Mouse (Mus musculus) B cell, adult 2 months (primary cell): ENCODE measurements around the gene Dusp27.
"Not testable (repeated sequence)": the region's sequence is repeated elsewhere in the genome, so short reads cannot be mapped to it uniquely, and the experiment has no call there.

Source experiments
- DNase-seq, 2 experiments: peaks; one replicate each; pipeline ENCODE4 v3.0.0; 2022

The Dusp27 gene

GRCm38 (mm10) chr1:166141868-166142267 is 14.1 kb upstream of the Dusp27 start:
- DNase-seq = not testable (repeated sequence)

- DNase-seq = no peak
These were observed 12.0 kb upstream of the Dusp27 start for GRCm38 (mm10) chr1:166139620-166140184.

GRCm38 (mm10) chr1:166139113-166139512 is 11.4 kb upstream of the Dusp27 start:
- no peak for DNase-seq

GRCm38 (mm10) chr1:166138136-166138535 is 10.4 kb upstream of the Dusp27 start:
- DNase-seq = no peak

- no peak for DNase-seq
These were observed 9.7 kb upstream of the Dusp27 start for GRCm38 (mm10) chr1:166137244-166137938.

- DNase-seq = no peak
These were observed 7.5 kb upstream of the Dusp27 start for GRCm38 (mm10) chr1:166135091-166135740.

GRCm38 (mm10) chr1:166132367-166132766 is 4.6 kb upstream of the Dusp27 start:
- no peak for DNase-seq

GRCm38 (mm10) chr1:166130224-166130860 is 2.6 kb upstream of the Dusp27 start, which contains the start of gene Gpa33:
Gpa33 (plus strand) TSS chr1:166130238.
- DNase-seq = no peak

- no peak for DNase-seq
These were observed 829 bp upstream of the Dusp27 start for GRCm38 (mm10) chr1:166128551-166128950.

GRCm38 (mm10) chr1:166126795-166127194 is 927 bp downstream of the Dusp27 start:
- DNase-seq = no peak

- no peak for DNase-seq
These were observed 1.4 kb downstream of the Dusp27 start for GRCm38 (mm10) chr1:166126290-166126689.

- DNase-seq = no peak
These were observed 2.7 kb downstream of the Dusp27 start for GRCm38 (mm10) chr1:166124932-166125593.

GRCm38 (mm10) chr1:166123751-166124150 is 4.0 kb downstream of the Dusp27 start:
- DNase-seq = no peak

- no peak for DNase-seq
These were observed 4.7 kb downstream of the Dusp27 start for GRCm38 (mm10) chr1:166123045-166123444.

GRCm38 (mm10) chr1:166122114-166122513 is 5.6 kb downstream of the Dusp27 start:
- no peak for DNase-seq

GRCm38 (mm10) chr1:166117866-166118639 is 9.7 kb downstream of the Dusp27 start:
- DNase-seq = no peak

- no peak for DNase-seq
These were observed 12.0 kb downstream of the Dusp27 start for GRCm38 (mm10) chr1:166115719-166116118.

- no peak for DNase-seq
These were observed 12.7 kb downstream of the Dusp27 start for GRCm38 (mm10) chr1:166114986-166115385.

- DNase-seq = no peak
These were observed 22.3 kb downstream of the Dusp27 start for GRCm38 (mm10) chr1:166105464-166105863.

GRCm38 (mm10) chr1:166104858-166105257 is 22.9 kb downstream of the Dusp27 start:
- DNase-seq = no peak

- peak; percentile 40 to 48 for DNase-seq
These were observed 24.7 kb downstream of the Dusp27 start for GRCm38 (mm10) chr1:166102920-166103608.

- no peak for DNase-seq
These were observed 29.6 kb downstream of the Dusp27 start for GRCm38 (mm10) chr1:166098120-166098519.
